Mouse (Mus musculus): ENCODE results near the gene Qser1. TPM values are rescaled to one million over a fixed set of nuclear protein-coding genes. Genes with fewer than 3 reads are reported as not detected.
"Not testable (repeated sequence)": the region's sequence is repeated elsewhere in the genome, so short reads cannot be mapped to it uniquely, and the experiment has no call there.

The Qser1 gene
- polyA plus RNA-seq, 1 experiment from 2014 or later: 15.8 TPM

GRCm38 (mm10) chr2:104840974-104841373 is 24.4 kb upstream of the Qser1 start:
- no peak overlapping the region for H3K4me2 ChIP-seq (ENCODE audit: low read length)
- no peak overlapping the region for H3K27ac ChIP-seq (ENCODE audit: low read depth)
- H3K4me1 ChIP-seq (replicated peaks; ENCODE audit: control insufficient read depth, insufficient read depth, low read length): no peaks in the 10 kb centered on the region
- no peak overlapping the region for H3K4me3 ChIP-seq (ENCODE audit: low read depth, low read length)
- H3K9ac ChIP-seq (ENCODE audit: low read length): no peak overlapping the region
- no peaks in the 10 kb centered on the region for H3K36me3 ChIP-seq (ENCODE audit: control insufficient read depth, insufficient read depth, low read length)
- DNase-seq (ENCODE audit: low spot score): no peak
- no peaks in the 10 kb centered on the region for H3K9me3 ChIP-seq (ENCODE audit: control insufficient read depth, low read length)
- H3K27me3 ChIP-seq (replicated peaks; ENCODE audit: control insufficient read depth, insufficient read depth, low read length): no peaks in the 10 kb centered on the region
- ATAC-seq (replicated peaks; ENCODE audit: low FRiP score, low TSS enrichment, low read depth): no peak

DNA sequence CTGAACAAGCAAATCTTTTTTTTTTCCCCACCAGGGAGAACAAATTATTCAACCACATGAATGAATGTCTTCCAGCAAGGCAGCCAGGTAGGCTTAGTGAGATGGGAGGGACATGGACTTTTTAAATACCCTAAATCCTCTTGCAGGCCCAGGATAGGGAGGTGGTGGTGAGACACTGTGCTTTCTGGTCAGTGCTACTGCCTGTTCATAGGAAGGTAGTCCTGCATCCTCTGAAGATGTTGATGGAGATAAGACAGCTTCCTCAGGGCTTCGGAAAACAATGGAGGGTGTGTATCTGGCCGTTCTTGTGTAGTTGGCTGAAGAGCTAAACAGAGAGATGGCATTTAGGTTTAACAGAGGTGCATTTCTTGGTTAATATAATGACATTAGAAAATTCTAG is 15.9 kb upstream of the Qser1 start:
- Histone ChIP-seq H3K9ac (ENCODE audit: low read length) (no peak overlapping the region), H3K36me3 (ENCODE audit: control insufficient read depth, insufficient read depth, low read length) (no peaks in the 10 kb centered on the region), H3K4me3 (ENCODE audit: low read depth, low read length) (no peak overlapping the region), H3K9me3 (ENCODE audit: control insufficient read depth, low read length) (no peaks in the 10 kb centered on the region), H3K27ac (ENCODE audit: low read depth) (no peak overlapping the region), H3K4me1 (replicated peaks; ENCODE audit: control insufficient read depth, insufficient read depth, low read length) (no peaks in the 10 kb centered on the region), H3K27me3 (replicated peaks; ENCODE audit: control insufficient read depth, insufficient read depth, low read length) (no peaks in the 10 kb centered on the region), H3K4me2 (ENCODE audit: low read length) (no peak overlapping the region)
- ATAC-seq (replicated peaks; ENCODE audit: low FRiP score, low TSS enrichment, low read depth) (no peak), DNase-seq (ENCODE audit: low spot score) (no peak)
- 87% methylated on average over 2 of the region's 2 CpGs for WGBS

DNA sequence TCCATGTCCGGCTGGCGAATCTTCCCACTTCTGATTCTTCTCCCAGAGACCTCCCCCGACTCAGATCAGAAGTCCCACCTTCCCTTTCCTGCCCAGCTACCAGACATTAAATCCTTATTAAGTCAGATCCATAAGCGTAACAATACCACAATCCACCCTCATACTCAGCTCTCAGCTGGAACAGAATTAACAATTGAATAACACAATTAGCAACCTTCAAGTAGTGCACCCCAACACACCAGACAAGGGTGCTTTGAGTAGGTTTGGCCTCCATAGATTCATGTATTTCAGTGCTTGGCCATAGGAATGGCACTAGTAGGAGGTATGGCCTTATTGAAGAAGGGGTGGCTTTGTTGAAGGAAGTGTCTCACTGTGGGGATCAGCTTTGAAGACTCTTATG is 9.6 kb upstream of the Qser1 start:
- ATAC-seq (replicated peaks; ENCODE audit: low FRiP score, low TSS enrichment, low read depth) (no peak), DNase-seq (ENCODE audit: low spot score) (no peak)
- Histone ChIP-seq H3K36me3 (ENCODE audit: control insufficient read depth, insufficient read depth, low read length) (no peaks in the 10 kb centered on the region), H3K27me3 (replicated peaks; ENCODE audit: control insufficient read depth, insufficient read depth, low read length) (no peaks in the 10 kb centered on the region), H3K4me3 (ENCODE audit: low read depth, low read length) (no peak overlapping the region), H3K9me3 (ENCODE audit: control insufficient read depth, low read length) (no peaks in the 10 kb centered on the region), H3K9ac (ENCODE audit: low read length) (no peak overlapping the region), H3K27ac (ENCODE audit: low read depth) (no peak overlapping the region), H3K4me1 (replicated peaks; ENCODE audit: control insufficient read depth, insufficient read depth, low read length) (no peaks in the 10 kb centered on the region), H3K4me2 (ENCODE audit: low read length) (no peak overlapping the region)
- WGBS: 93% methylated on average over 4 of the region's 4 CpGs

DNA sequence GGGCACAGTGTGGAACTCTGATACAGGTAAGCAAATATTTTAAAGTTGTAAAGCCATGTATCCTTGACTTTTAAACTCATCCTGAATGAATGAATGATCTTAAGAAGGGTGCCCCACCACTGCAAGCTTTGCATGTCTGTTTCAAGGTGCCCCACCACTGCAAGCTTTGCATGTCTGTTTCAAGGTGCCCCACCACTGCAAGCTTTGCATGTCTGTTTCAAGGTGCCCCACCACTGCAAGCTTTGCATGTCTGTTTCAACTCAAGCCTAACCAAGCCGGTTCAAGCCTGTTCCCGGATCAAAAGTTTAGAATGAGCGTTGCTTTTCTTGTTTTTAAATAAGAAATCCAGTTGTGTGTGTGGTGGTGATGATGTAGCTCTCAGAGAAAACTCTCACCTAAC is 2.2 kb upstream of the Qser1 start:
- not testable (repeated sequence) for H3K27ac ChIP-seq (ENCODE audit: low read depth); ATAC-seq (replicated peaks; ENCODE audit: low FRiP score, low TSS enrichment, low read depth); H3K36me3 ChIP-seq (ENCODE audit: control insufficient read depth, insufficient read depth, low read length); H3K4me3 ChIP-seq (ENCODE audit: low read depth, low read length); H3K9ac ChIP-seq (ENCODE audit: low read length); H3K27me3 ChIP-seq (replicated peaks; ENCODE audit: control insufficient read depth, insufficient read depth, low read length); H3K4me2 ChIP-seq (ENCODE audit: low read length); H3K9me3 ChIP-seq (ENCODE audit: control insufficient read depth, low read length); DNase-seq (ENCODE audit: low spot score)
- 88% methylated on average over 3 of the region's 3 CpGs for WGBS
- H3K4me1 ChIP-seq (replicated peaks; ENCODE audit: control insufficient read depth, insufficient read depth, low read length): peaks cover 10% of the 10 kb centered on the region

GRCm38 (mm10) chr2:104817555-104818330 is 1.2 kb upstream of the Qser1 start:
- DNase-seq (ENCODE audit: low spot score) (no peak), ATAC-seq (replicated peaks; ENCODE audit: low FRiP score, low TSS enrichment, low read depth) (0 out of 2 replicates have a peak, but pooled peaks have one; percentile 2)
- WGBS: 2% methylated on average over 15 of the region's 15 CpGs

DNA sequence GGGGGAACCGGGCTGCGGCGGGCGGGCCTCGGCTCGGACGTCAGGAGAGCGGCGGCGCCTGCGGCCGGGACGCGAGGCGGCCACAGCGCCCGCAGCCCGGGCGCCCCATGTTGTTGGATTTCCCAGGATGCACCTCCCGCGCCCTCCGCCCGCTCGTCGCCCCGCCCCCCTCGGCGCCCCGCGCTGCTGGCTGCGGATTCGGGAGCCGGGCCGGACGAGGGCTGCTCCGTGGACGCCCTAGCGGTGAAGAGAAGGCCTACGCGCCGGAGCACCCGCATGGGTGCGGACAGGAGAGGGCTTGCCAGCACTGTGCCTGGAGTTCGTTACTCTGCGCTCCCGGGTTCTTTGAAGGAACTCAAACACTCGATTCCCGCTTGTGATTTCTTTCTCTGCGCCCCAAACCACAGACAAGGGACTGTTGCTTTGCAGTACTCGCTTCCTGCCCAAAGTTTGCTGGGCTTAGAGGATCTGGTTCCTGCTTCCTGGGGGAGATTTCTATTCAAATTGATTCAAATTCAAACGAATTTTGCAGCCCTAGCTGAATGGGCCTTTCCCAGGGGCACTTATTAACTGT is 393 bp upstream of the Qser1 start:
- peak overlapping the region; percentile 96 for H3K9ac ChIP-seq (ENCODE audit: low read length)
- peak overlapping the region; percentile 93 for H3K4me3 ChIP-seq (ENCODE audit: low read depth, low read length)
- H3K36me3 ChIP-seq (ENCODE audit: control insufficient read depth, insufficient read depth, low read length): no peaks in the 10 kb centered on the region
- ATAC-seq (replicated peaks; ENCODE audit: low FRiP score, low TSS enrichment, low read depth) (peak; percentile 96), DNase-seq (ENCODE audit: low spot score) (peak; percentile 95)
- WGBS: under 1% methylated on average over 36 of the region's 51 CpGs
- peak overlapping the region; percentile 96 for H3K4me2 ChIP-seq (ENCODE audit: low read length)
- H3K27ac ChIP-seq (ENCODE audit: low read depth): peak overlapping the region; percentile 96
- H3K27me3 ChIP-seq (replicated peaks; ENCODE audit: control insufficient read depth, insufficient read depth, low read length): no peaks in the 10 kb centered on the region
- H3K4me1 ChIP-seq (replicated peaks; ENCODE audit: control insufficient read depth, insufficient read depth, low read length): peaks cover 10% of the 10 kb centered on the region
- no peaks in the 10 kb centered on the region for H3K9me3 ChIP-seq (ENCODE audit: control insufficient read depth, low read length)

More at GRCm38 (mm10) chr2:104817555-104818330, 1.2 kb upstream of the Qser1 start:
- Histone ChIP-seq H3K4me2 (ENCODE audit: low read length) (peak overlapping the region; percentile 96), H3K4me1 (replicated peaks; ENCODE audit: control insufficient read depth, insufficient read depth, low read length) (peaks cover 10% of the 10 kb centered on the region), H3K27ac (ENCODE audit: low read depth) (peak overlapping the region; percentile 96), H3K4me3 (ENCODE audit: low read depth, low read length) (peak overlapping the region; percentile 93), H3K9me3 (ENCODE audit: control insufficient read depth, low read length) (no peaks in the 10 kb centered on the region), H3K27me3 (replicated peaks; ENCODE audit: control insufficient read depth, insufficient read depth, low read length) (no peaks in the 10 kb centered on the region), H3K36me3 (ENCODE audit: control insufficient read depth, insufficient read depth, low read length) (no peaks in the 10 kb centered on the region), H3K9ac (ENCODE audit: low read length) (peak overlapping the region; percentile 96)

- peak overlapping the region; percentile 96 for H3K4me2 ChIP-seq (ENCODE audit: low read length)
- H3K9me3 ChIP-seq (ENCODE audit: control insufficient read depth, low read length): no peaks in the 10 kb centered on the region
- H3K9ac ChIP-seq (ENCODE audit: low read length): peak overlapping the region; percentile 96
- WGBS: under 1% methylated on average over 33 of the region's 33 CpGs
- peak overlapping the region; percentile 96 for H3K27ac ChIP-seq (ENCODE audit: low read depth)
- peak overlapping the region; percentile 93 for H3K4me3 ChIP-seq (ENCODE audit: low read depth, low read length)
- no peaks in the 10 kb centered on the region for H3K27me3 ChIP-seq (replicated peaks; ENCODE audit: control insufficient read depth, insufficient read depth, low read length)
- ATAC-seq (replicated peaks; ENCODE audit: low FRiP score, low TSS enrichment, low read depth): peak; percentile 25
- H3K36me3 ChIP-seq (ENCODE audit: control insufficient read depth, insufficient read depth, low read length): no peaks in the 10 kb centered on the region
- DNase-seq (ENCODE audit: low spot score): peak; percentile 87
- peaks cover 10% of the 10 kb centered on the region for H3K4me1 ChIP-seq (replicated peaks; ENCODE audit: control insufficient read depth, insufficient read depth, low read length)
These were observed 794 bp downstream of the Qser1 start for GRCm38 (mm10) chr2:104815561-104816370.

DNA sequence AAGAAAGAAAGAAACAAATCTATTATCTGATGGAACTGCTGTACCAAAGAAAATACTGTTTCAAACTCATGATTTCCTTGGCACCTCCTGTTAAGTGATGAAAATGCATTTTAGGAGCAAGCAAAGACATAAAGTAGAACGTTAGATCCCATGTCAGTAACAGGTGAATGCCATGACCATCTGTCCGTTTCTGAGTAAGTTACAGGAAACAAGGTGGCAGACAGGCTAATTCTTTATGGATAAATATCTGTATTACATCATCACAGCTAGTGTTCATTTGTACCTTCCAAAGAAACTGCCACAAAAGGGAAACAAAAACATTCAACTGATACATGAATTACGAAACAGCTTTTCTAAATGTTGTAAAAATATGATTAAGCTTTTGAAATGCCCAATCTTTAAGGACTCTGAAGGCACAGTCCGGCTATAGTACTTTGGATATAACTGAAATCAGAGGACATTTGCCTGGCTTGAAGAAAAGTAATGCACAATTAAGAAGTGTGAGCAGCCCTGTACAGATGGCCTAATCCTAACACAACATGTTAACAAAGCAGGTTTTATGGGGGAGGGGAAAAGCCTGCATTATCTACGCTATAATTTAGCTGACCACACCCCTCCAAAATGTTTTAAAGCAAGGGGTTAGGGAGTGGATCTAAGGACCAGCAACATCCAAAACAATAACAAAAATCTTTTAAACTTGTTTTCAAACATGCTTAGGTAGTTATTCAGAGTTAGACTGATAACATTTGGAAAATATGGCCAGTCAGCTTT is 2.2 kb downstream of the Qser1 start:
- Histone ChIP-seq H3K4me1 (replicated peaks; ENCODE audit: control insufficient read depth, insufficient read depth, low read length) (peaks cover 10% of the 10 kb centered on the region), H3K4me2 (ENCODE audit: low read length) (peak overlapping the region; percentile 96; the same call in 1 of the 2 replicates), H3K9ac (ENCODE audit: low read length) (no peak overlapping the region), H3K36me3 (ENCODE audit: control insufficient read depth, insufficient read depth, low read length) (no peaks in the 10 kb centered on the region), H3K4me3 (ENCODE audit: low read depth, low read length) (no peak overlapping the region), H3K9me3 (ENCODE audit: control insufficient read depth, low read length) (no peaks in the 10 kb centered on the region), H3K27ac (ENCODE audit: low read depth) (no peak overlapping the region), H3K27me3 (replicated peaks; ENCODE audit: control insufficient read depth, insufficient read depth, low read length) (no peaks in the 10 kb centered on the region)
- no peak for DNase-seq (ENCODE audit: low spot score)
- WGBS: 59% methylated on average over 5 of the region's 5 CpGs
- no peak for ATAC-seq (replicated peaks; ENCODE audit: low FRiP score, low TSS enrichment, low read depth)

All from intestine, embryonic 14.5 days (tissue).